Mouse (Mus musculus): ENCODE results near the gene Clcn1. TPM values are rescaled to one million over a fixed set of nuclear protein-coding genes. Genes with fewer than 3 reads are reported as not detected.

Gene Clcn1
- polyA plus RNA-seq, 1 experiment from 2014 or later, result 0.80 TPM

DNA sequence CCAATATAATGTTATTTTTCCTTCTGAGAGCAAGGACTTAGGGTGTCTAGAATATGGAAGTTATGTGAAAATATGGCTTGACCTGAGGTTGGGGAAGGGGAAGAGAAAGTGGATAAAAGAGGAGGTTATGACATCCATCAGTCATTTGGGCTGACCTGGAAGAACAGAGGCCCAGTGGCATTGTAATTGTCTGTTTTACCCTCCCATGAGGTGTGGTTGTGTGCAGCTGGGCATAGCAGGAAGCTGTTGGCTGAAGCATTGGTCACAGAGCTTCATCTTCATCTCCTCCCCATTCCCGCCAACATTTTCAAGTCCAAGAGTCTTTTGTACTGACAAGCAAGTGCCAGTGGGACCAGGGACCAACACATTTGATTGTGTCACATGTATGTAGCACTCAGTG is 57.8 kb downstream of the Clcn1 start:
- Histone ChIP-seq H3K4me3 (no peak overlapping the region), H3K9me3 (no peaks in the 10 kb centered on the region), H3K27ac (replicated peaks) (no peak overlapping the region), H3K4me1 (peaks cover 9% of the 10 kb centered on the region), H3K27me3 (replicated peaks; ENCODE audit: low read depth, poor library complexity, severe bottlenecking) (no peaks in the 10 kb centered on the region), H3K36me3 (replicated peaks) (no peaks in the 10 kb centered on the region)
- no peak for DNase-seq (ENCODE audit: low spot score)
- 85% methylated on average over 1 of the region's 1 CpGs for WGBS

DNA sequence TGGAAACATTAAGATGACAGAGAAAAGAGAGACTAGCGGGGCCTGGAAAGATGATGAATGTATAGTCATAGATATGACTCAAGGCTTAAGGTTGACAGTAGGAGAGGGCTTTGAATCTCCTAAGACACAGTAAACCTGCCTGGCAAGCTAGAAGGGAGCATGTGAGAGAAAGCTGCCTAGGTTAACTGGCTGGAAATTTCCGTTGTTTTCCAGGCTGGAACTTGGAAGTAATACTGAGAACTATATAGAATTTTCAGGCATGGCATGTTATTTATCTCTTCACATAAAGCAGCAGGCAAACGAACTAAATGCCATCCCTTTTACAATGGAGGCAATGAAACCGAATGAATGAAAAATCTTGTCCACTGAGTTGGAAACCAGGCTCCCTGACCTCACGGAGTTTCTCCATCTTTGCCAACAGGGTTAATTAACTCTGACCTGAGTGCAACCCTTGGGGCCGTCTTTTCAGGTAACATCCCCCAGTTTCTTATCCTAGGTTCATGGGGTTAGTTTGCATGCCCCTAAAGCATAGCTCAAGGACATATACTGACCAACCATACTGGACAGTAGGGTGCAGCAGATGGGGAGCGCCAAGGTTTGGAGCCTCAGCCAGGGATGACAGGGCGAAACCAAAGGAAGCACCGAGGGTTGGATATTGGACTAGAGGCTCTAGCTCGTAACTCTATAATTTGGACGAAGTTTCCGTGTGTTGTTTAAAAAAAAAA is 62.0 kb downstream of the Clcn1 start:
- Histone ChIP-seq H3K9me3 (no peaks in the 10 kb centered on the region), H3K27me3 (replicated peaks; ENCODE audit: low read depth, poor library complexity, severe bottlenecking) (no peaks in the 10 kb centered on the region), H3K27ac (replicated peaks) (no peak overlapping the region), H3K4me1 (peaks cover 35% of the 10 kb centered on the region), H3K36me3 (replicated peaks) (peaks cover 25% of the 10 kb centered on the region), H3K4me3 (peak overlapping the region; percentile 88)
- 35% methylated on average over 12 of the region's 12 CpGs for WGBS
- no peak for DNase-seq (ENCODE audit: low spot score)

DNA sequence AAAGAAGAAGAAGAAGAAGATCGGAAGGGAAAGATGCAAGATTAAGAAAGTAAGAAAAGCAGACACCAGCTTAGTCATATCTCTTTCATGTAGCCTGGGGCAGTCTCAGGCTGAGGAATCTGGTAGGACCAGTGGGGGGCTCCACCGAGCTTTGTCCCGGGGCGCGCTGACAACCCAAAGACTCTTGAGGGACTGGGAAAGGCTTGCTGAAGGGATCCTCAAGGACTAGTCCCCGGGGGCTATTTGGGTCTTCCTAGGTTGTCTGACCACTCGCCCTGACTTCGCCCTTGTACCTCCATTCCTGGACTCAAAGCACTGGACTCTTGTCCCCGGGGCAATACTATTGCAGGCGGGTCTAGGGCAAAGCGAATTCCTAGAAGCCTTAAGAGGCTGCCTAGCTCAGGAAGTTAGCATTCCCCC is 62.5 kb downstream of the Clcn1 start:
- DNase-seq (ENCODE audit: low spot score), result peak; percentile 79
- under 1% methylated on average over 11 of the region's 11 CpGs for WGBS

DNA sequence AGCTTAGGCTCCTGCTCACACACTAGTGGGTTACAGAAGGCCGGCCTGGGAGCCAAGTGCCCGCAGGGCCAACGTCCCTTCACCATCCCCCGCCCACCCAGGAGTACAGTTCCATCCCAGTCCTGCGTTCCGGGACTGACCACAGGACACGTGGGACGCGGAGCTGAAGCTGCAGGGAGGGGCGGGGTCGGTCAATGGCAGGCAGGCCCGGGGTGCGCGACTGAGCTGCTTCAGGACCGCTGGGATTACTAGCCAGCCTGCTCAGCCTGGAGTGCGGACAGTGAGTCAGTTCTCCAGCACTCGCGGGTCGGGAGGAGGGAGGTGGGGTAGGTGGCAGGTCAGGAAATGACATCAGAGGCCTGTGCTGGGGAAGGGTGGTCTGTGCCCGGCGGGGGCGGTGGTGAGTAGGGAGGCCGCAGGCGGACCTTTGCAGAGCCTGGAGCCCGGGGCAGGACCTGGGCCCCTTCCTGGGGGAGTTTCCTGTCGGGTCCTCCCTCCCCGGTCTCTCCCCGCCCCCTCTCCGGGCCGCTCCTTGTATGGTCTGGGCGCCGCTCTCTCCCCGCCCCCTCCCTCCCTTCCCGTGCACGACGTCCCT is 63.0 kb downstream of the Clcn1 start, which contains the start of gene Zyx:
TSS of gene Zyx (plus strand) at position 205 of the 595 bp plus-strand sequence.
- WGBS, result 0% methylated on average over 36 of the region's 36 CpGs
- DNase-seq (ENCODE audit: low spot score), result peak; percentile 97
- Histone ChIP-seq H3K36me3 (replicated peaks) (peaks cover 36% of the 10 kb centered on the region), H3K27ac (replicated peaks) (peak within 1 kb of the TSS; percentile 97), H3K4me3 (peak within 1 kb of the TSS; percentile 88), H3K27me3 (replicated peaks; ENCODE audit: low read depth, poor library complexity, severe bottlenecking) (no peaks in the 10 kb centered on the region), H3K9me3 (no peaks in the 10 kb centered on the region), H3K4me1 (peaks cover 43% of the 10 kb centered on the region)

More for the DNA sequence above, 62.5 kb downstream of the Clcn1 start:
- Histone ChIP-seq H3K27me3 (replicated peaks; ENCODE audit: low read depth, poor library complexity, severe bottlenecking) (no peaks in the 10 kb centered on the region), H3K4me1 (peaks cover 39% of the 10 kb centered on the region), H3K4me3 (peak overlapping the region; percentile 88), H3K36me3 (replicated peaks) (peaks cover 31% of the 10 kb centered on the region), H3K9me3 (no peaks in the 10 kb centered on the region), H3K27ac (replicated peaks) (peak overlapping the region; percentile 97)

DNA sequence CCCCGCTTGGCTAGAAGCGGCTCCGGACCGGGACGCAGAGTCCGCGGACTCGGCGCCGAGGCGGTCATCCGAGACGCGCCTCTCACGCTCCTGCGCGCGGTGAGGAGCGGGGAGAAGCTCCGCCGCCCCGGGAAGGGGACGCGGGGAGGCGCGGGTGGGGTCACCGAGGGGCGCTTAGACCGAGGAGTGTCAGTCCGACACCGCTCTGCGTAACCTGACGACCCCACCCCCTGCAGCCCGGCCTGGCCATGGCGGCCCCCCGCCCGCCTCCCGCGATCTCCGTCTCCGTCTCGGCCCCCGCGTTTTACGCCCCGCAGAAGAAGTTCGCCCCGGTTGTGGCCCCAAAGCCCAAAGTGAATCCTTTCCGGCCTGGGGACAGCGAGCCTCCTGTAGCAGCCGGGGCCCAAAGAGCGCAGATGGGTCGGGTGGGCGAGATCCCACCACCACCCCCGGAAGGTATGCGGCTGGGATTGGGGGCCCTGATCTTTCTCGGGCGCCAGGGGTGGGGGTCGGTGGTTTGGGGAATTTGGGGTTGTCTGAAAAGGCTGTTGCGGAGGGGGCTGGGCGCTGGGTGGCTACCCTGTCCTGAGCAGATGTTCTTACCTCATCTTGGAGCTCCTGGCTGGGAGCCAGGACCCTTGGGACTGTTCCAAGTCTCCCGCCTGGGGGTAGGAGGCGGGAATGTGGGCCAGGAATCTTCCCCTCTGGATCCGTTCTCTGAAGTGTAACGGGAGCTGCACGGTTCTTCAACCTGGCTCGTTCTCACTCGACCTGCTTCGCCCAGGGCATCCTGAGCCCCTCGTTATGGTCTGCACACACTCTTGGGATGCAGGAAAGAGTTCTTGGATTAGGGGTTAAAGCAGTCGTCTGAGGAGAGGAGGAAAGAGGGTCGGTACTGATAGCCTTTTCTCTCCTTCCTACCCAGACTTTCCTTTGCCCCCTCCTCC is 63.8 kb downstream of the Clcn1 start:
- peak overlapping the region; percentile 97 for H3K27ac ChIP-seq (replicated peaks)
- H3K27me3 ChIP-seq (replicated peaks; ENCODE audit: low read depth, poor library complexity, severe bottlenecking), result no peaks in the 10 kb centered on the region
- peaks cover 43% of the 10 kb centered on the region for H3K36me3 ChIP-seq (replicated peaks)
- WGBS, result under 1% methylated on average over 72 of the region's 72 CpGs
- peak; percentile 70 for DNase-seq (ENCODE audit: low spot score)
- peaks cover 43% of the 10 kb centered on the region for H3K4me1 ChIP-seq
- no peaks in the 10 kb centered on the region for H3K9me3 ChIP-seq
- H3K4me3 ChIP-seq, result peak overlapping the region; percentile 88

DNA sequence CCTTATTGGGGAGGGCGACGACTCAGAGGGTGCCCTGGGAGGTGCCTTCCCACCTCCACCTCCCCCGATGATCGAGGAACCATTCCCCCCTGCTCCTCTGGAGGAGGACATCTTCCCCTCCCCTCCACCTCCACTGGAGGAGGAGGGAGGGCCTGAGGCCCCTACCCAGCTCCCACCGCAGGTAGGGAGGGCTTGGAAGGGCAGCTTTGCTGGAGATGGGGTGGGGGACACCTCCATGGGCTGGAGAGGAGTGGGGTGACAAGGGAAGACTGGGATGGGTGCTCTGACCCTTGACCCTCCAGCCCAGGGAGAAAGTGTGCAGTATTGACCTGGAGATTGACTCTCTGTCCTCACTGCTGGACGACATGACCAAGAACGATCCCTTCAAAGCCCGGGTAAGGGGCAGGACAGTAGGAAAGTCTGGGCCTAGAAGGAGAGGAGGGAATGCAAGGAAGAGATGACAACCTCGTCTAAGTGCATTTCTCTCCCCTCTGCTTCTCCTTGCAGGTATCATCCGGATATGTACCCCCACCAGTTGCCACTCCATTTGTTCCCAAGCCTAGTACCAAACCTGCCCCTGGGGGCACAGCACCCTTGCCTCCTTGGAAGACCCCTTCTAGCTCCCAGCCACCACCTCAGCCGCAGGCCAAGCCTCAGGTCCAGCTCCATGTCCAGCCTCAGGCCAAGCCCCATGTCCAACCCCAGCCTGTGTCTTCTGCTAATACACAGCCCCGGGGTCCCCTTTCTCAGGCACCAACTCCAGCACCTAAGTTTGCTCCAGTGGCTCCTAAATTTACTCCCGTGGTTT is 64.7 kb downstream of the Clcn1 start:
- Histone ChIP-seq H3K4me1 (peaks cover 43% of the 10 kb centered on the region), H3K36me3 (replicated peaks) (peaks cover 52% of the 10 kb centered on the region), H3K4me3 (peak overlapping the region; percentile 88), H3K27me3 (replicated peaks; ENCODE audit: low read depth, poor library complexity, severe bottlenecking) (no peaks in the 10 kb centered on the region), H3K9me3 (no peaks in the 10 kb centered on the region), H3K27ac (replicated peaks) (peak overlapping the region; percentile 97)
- WGBS, result 45% methylated on average over 13 of the region's 13 CpGs
- DNase-seq (ENCODE audit: low spot score), result no peak

DNA sequence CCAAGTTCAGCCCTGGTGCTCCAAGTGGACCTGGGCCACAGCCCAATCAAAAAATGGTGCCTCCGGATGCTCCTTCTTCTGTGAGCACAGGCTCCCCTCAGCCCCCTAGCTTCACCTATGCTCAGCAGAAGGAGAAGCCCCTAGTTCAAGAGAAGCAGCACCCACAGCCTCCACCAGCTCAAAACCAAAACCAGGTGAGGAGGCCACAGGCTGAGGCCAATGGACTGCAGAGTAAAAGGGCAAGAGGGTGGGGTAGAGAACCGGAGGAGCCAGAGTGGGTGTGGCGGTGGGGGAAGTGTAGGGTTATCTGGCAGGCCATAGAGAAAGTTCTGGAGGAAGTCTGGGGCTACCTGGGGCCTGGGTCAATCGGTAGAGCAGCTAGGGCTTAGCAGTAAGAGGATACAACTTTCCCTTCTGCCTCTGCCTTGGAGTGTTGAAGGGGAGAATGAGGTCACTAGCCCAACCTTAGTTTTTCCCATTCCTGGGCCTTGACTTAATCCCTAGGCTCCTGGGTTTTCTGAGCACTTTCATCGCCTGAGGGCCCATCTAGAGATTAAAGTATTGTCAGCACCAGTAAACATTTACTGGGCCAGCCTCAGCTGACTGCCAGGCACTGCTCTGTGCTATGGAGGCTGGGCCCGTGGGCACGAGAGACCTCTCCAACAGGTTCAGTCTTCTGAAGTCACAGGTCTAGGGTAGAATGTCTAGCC is 65.4 kb downstream of the Clcn1 start:
- Histone ChIP-seq H3K36me3 (replicated peaks) (peaks cover 60% of the 10 kb centered on the region), H3K27ac (replicated peaks) (peak overlapping the region; percentile 97; the same call in 1 of the 2 replicates)
- WGBS, result 85% methylated on average over 7 of the region's 7 CpGs

DNA sequence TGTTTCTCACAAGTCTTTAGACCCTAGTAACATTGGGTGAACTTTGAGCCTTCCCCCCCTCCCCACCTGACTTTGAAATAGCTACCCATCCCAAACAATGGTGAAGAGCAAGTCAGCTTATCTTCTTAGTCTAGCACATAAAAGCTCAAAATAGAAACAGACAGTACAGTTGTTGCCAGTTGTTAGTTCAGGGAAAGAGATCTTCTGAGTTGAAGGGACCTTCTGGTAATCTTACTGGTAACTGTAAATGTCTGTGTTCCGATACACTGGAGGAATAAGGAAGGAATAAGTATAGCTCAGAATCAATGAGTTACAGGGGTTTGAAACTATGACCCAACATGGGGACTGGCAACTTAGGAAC is 66.0 kb downstream of the Clcn1 start:
- DNase-seq (ENCODE audit: low spot score), result no peak
- 94% methylated on average over 1 of the region's 1 CpGs for WGBS
- peaks cover 65% of the 10 kb centered on the region for H3K36me3 ChIP-seq (replicated peaks)
- H3K4me1 ChIP-seq, result peaks cover 43% of the 10 kb centered on the region
- H3K9me3 ChIP-seq, result no peaks in the 10 kb centered on the region
- H3K27me3 ChIP-seq (replicated peaks; ENCODE audit: low read depth, poor library complexity, severe bottlenecking), result no peaks in the 10 kb centered on the region
- H3K4me3 ChIP-seq, result no peak overlapping the region
- no peak overlapping the region for H3K27ac ChIP-seq (replicated peaks)

More for the DNA sequence above, 65.4 kb downstream of the Clcn1 start:
- DNase-seq (ENCODE audit: low spot score), result no peak
- H3K4me3 ChIP-seq, result peak overlapping the region; percentile 88
- peaks cover 43% of the 10 kb centered on the region for H3K4me1 ChIP-seq
- no peaks in the 10 kb centered on the region for H3K9me3 ChIP-seq
- no peaks in the 10 kb centered on the region for H3K27me3 ChIP-seq (replicated peaks; ENCODE audit: low read depth, poor library complexity, severe bottlenecking)

DNA sequence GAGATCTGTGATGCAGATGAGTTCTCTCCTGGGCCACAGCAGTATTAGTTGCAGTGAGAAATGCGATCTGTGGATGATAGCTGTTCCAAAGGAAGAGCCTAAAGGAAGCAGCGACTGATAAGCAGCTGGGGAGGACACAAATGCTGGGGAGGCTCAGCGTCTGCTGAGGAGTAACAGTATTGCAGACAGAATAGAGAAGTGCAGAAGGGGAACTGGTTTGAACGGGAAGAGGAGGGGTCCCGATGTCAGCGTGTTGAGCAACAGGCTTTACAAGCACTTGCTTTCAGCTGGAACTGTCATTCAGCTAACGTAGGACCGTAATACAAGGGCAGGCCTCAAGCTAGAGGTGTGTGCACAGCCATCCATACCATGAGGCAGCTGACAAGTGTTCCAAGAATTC is 66.7 kb downstream of the Clcn1 start:
- no peak for DNase-seq (ENCODE audit: low spot score)
- Histone ChIP-seq H3K27ac (replicated peaks) (no peak overlapping the region), H3K36me3 (replicated peaks) (peaks cover 72% of the 10 kb centered on the region), H3K4me3 (no peak overlapping the region), H3K9me3 (no peaks in the 10 kb centered on the region), H3K4me1 (peaks cover 43% of the 10 kb centered on the region), H3K27me3 (replicated peaks; ENCODE audit: low read depth, poor library complexity, severe bottlenecking) (no peaks in the 10 kb centered on the region)
- WGBS, result 82% methylated on average over 8 of the region's 8 CpGs

DNA sequence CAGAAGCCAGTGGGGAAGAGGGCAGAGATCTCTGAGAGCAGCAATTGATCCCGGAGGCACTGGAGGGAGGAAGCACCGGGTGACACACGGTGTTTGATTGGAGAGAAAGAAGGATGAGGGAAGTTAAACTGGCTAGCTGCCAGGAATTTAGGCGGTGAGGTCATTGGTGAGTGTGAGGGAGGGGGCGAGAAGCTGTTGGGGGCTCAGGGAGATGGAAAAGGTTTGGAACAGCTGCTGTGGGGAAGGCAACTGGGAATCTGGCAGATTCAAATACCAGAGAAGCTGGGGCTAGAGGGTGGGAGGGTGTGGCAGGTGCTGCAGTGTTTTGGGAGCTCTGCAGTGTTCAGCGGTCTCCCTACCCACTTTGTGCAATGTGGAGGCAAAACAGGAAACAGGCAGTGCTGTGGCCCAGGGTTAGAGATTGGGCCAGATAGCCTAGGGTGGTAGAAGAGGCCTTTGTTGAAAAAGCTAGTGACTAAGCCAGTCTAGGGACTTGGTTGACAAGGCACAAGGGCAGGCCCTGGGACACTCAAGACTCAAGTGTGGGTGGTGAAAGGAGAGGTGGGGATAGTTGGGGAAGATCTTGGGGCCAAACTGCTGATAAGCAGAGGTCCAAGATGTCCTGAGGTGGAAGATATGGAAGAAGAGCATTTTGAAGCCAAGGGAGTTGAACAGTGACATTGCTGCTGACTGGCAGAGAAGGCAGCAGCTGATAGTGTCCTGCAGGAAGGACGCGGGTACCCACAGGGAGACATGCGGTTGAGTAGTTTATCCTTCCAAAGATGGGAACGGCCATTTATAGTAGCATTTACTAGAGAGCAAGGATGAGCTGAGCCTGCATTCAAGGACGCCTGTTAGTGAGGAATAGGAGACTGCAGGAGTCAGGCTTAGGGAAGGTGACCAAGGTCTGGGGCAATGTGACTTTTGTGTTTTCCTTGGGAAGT is 67.9 kb downstream of the Clcn1 start:
- DNase-seq (ENCODE audit: low spot score), result no peak
- Histone ChIP-seq H3K36me3 (replicated peaks) (peaks cover 84% of the 10 kb centered on the region), H3K27ac (replicated peaks) (no peak overlapping the region), H3K27me3 (replicated peaks; ENCODE audit: low read depth, poor library complexity, severe bottlenecking) (no peaks in the 10 kb centered on the region), H3K4me1 (peaks cover 34% of the 10 kb centered on the region), H3K4me3 (no peak overlapping the region), H3K9me3 (no peaks in the 10 kb centered on the region)
- 84% methylated on average over 11 of the region's 11 CpGs for WGBS

DNA sequence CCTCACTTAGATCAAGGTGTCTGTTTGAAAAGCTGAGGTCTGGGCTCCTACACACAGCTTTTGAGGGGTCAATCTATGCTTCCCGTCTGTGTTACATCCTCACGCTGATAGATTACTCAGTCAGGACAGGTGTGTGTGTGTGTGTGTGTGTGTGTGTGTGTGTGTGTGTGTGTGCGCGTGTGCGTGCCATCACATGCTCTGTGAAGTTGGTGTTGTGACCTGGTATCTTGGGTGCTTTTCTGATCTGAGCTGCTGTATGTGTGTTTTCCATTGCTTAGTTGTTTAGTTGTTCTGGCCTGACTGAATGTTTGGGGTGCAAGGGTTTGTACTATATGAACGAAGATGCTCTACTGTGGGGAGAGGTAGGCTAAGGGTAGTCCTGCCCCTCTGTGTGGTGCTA is 68.9 kb downstream of the Clcn1 start:
- 93% methylated on average over 6 of the region's 6 CpGs for WGBS
- Histone ChIP-seq H3K27me3 (replicated peaks; ENCODE audit: low read depth, poor library complexity, severe bottlenecking) (no peaks in the 10 kb centered on the region), H3K4me3 (no peak overlapping the region), H3K4me1 (peaks cover 32% of the 10 kb centered on the region), H3K36me3 (replicated peaks) (peaks cover 94% of the 10 kb centered on the region), H3K27ac (replicated peaks) (no peak overlapping the region), H3K9me3 (no peaks in the 10 kb centered on the region)
- no peak for DNase-seq (ENCODE audit: low spot score)
